Mouse (Mus musculus) CH12.LX (cell line): ENCODE measurements around the gene Klrd1.

Experiments used
- CTCF ChIP-seq, 2 experiments: IDR thresholded peaks in 1 of 2; conservative IDR thresholded peaks in 1 of 2; 2 replicates each; pipeline ENCODE4 v1.5.1; 2011 to 2012; ENCODE audit warnings: low read depth in 2 of 2, low read length in 2 of 2, improper control_type of control experiment in 1 of 2, inconsistent platforms in 1 of 2, mild to moderate bottlenecking in 1 of 2, moderate library complexity in 1 of 2
- MAX ChIP-seq: IDR thresholded peaks from 2 replicates; pipeline ENCODE4 v1.6.1; 2011; ENCODE audit warnings: low read length, improper control_type of control experiment
- ZKSCAN1 ChIP-seq: IDR thresholded peaks from 2 replicates; pipeline ENCODE4 v1.6.1; 2012; ENCODE audit warnings: low read depth, inconsistent platforms, low read length, improper control_type of control experiment, borderline replicate concordance
- ZNF384 ChIP-seq: IDR thresholded peaks from 2 replicates; pipeline ENCODE4 v1.6.1; 2012; ENCODE audit warnings: low read depth, low read length, improper control_type of control experiment, inconsistent platforms

GRCm38 (mm10) chr6:129558946-129559640, 32.5 kb upstream of the Klrd1 start:
- TF ChIP-seq CTCF (conservative IDR thresholded peaks at IDR 0.05 in 1 of 2, IDR thresholded peaks at IDR 0.05 in 1 of 2; ENCODE audit: low read depth in 2 of 2, low read length in 2 of 2) (peak; percentile 80 to 94), MAX (peak; percentile 95), ZNF384 (no peak), ZKSCAN1 (no peak)
